Mouse (Mus musculus): ENCODE data around the gene Hs6st2. TPM values are rescaled to one million over a fixed set of nuclear protein-coding genes. Genes with fewer than 3 reads are reported as not detected.

Hs6st2 gene
- polyA plus RNA-seq (2012; rRNA removed) = 0.36 and 0.94 TPM in 2 replicates

- no peak for DNase-seq (ENCODE audit: low spot score)
Observed at GRCm38 (mm10) chrX:51681756-51682155, at the start of gene Hs6st2. Hs6st2 (minus strand) TSS chrX:51681856.

DNA sequence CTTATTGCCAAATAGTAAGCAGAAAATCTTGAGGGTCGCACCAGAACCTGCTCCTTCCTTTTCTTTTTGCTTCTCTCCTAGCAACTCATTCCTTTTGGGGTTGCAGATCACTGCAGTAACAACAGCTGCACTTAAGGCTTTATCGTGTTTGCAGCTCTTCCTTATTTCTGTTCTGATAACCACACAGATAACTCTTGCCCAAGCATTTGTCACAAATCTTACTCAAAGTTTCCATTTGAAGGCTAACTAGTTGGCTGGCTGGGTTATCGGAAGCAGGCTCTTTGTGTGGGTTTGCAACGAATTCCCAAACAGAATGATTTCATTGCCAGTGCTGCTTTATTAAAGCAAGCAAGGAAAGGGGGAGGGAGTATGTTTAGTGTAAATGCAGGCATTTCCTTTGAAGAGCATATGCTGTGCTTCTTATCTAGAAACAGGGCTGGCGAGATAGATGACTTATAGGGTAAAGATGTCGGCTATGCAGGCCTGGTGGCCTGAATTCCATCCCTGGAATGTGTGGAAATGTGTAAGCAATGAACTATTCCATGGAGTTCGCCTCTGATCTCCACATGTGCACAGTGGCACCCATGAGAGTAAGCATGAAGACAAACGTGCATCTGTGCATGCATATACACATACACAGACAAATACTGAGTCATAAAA lies 32.6 kb upstream of the Hs6st2 start:
- no peak for DNase-seq (ENCODE audit: low spot score)

DNA sequence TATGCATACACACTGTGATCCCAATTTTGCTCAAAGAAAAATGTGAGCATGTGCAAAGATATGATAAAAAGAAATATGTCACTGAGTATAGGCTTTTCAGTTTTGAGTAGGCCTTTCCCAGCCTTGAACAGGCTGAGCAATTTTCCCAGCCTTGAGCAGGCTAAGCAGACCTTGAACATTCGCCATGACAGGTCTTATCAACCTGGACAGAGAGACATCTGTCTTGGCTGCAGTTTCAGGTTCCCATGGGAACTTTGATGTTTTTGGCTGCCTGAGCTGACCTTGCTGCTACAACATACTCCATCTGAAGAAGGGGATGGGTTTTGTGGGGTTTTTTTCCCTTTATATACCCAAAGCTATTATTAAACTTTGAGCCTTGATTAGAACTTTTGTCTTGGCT lies 31.3 kb upstream of the Hs6st2 start:
- DNase-seq (ENCODE audit: low spot score) = no peak

DNA sequence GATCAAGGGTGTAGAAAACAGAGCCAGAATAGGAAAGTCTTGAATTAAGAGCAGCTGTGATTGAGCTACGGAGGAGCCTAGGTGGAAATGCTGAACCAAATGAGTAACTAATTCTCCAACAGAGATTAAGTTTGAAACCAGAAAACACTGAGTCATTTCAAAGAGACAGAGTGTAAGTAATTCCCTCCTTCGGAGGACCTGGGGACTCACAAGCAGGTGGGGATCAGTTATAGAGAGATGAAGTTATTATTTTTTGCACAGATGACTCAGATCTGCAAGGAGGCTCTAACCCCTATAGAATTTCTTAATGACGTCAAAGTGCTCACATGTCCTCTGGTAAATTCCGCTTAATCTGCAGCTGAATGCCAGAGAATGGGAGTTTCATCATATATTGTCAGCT lies 21.2 kb upstream of the Hs6st2 start:
- no peak for DNase-seq (ENCODE audit: low spot score)

DNA sequence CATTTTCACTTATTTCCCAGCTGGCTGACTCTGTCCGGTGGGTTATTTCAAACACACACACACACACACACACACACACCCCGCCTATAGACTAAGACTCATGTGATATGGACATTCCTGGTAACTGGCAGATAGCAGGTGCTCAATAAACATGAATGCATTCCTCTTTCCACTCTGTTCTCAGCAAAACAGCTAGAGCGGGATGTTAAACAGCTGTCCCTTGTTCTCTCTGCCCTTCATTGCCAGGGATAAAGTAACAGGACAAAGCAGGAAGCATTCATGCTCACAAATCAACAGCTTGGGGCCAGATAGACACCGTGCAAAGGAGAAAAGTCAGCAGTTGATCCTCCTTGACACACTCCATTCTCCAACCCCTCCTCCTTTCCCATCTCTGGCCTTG lies 17.4 kb upstream of the Hs6st2 start:
- no peak for DNase-seq (ENCODE audit: low spot score)

DNA sequence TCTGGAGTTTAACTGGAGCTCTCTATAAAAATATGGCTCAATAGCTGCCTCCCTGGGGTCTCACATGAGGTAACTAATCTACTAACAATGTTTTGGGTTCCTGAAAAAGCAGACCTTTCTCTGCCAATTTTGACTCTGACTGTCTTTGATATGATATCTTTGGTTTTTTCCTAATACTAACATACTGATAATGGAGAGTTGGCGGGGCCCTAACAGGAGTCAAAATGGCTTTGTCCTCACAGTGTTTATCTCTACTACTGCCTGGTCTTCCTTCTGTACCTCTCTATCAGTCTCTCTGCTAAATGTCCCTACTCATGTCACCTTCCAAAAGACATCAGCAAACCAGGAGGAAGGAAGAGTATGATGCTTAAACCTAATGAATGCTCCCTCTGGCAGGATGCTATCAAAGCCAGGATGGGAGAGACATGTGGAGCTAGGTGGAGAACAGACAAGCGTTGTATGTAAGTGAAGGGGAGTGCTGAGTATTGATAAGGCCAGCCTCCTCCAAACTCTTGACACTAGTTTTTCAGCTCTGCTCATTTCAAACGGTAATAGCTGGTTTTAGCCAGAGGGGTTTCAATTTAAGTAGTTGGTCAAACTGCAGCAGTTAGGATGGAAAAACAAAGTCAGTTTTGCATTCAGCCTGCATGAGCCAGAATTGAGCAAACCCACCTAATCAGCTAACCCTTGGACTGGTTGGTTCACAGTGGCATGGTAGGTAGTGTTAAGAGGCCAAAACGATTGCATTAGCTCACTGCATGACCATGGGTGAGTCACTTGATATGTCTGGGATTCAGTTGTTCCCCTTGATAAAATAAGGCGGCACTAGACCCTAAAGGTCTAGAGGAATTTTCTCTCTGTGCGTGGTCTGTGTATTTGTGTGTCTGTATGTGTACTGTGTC lies 4.6 kb upstream of the Hs6st2 start:
- no peak for DNase-seq (ENCODE audit: low spot score)

DNA sequence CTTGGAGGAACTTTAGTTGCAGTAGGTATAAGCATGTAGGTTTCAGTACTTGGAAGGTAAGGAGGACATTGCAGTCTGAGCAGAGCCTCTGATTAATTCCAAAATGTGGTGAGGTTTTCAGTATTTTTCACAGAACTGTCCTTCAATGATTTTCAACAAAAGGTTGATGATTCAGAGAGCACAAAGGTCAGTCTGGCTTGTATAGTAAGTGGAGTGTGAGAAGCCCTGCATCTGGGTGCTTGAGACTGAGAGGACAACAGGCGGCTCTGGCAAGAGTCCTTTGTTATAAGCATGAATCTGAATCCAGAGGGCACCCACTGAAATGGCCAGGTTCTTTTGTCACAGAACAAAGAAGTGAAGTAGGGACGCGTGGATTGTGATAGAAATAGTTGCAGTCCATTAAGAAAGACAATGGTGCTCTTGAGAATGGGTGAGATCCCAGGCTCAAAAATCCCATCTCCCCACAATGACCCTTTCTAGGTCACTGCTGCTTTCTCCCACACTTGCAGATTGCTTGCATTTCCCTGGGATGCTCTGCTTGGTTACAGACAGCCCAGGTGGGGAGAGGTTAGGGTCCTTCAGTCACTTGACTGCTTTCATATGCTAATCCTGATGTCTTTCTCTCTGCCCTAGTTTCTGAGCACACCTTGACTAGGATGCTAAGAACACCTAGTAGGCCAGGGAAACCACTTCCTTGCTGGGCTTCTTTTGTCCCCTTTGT lies 2.8 kb upstream of the Hs6st2 start:
- no peak for DNase-seq (ENCODE audit: low spot score)

DNA sequence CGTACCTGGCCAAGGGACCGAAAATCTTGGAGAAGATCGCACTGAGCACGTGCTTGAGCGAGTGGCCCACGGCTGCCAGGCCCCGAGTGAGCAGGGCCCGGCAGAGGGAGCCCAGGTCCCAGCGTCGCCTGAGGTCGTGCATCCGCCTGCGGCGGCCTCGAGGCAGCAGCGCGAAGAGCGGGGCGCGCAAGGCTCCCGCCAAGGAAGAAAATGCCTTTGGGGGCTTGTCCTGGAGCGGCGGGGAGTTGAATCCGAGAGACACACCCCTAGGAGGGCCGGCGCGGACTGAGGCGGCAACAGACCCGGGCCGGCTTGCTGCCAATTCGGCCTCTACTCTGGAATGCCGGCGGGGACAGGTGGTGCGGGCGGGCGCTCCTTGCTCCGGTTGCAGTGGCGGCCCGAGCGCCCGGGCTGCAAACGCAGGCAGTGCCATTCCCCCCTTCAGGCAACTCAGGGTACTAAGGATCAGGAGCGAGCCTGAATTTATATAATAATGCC lies 437 bp downstream of the Hs6st2 start:
- DNase-seq (ENCODE audit: low spot score) = no peak

DNA sequence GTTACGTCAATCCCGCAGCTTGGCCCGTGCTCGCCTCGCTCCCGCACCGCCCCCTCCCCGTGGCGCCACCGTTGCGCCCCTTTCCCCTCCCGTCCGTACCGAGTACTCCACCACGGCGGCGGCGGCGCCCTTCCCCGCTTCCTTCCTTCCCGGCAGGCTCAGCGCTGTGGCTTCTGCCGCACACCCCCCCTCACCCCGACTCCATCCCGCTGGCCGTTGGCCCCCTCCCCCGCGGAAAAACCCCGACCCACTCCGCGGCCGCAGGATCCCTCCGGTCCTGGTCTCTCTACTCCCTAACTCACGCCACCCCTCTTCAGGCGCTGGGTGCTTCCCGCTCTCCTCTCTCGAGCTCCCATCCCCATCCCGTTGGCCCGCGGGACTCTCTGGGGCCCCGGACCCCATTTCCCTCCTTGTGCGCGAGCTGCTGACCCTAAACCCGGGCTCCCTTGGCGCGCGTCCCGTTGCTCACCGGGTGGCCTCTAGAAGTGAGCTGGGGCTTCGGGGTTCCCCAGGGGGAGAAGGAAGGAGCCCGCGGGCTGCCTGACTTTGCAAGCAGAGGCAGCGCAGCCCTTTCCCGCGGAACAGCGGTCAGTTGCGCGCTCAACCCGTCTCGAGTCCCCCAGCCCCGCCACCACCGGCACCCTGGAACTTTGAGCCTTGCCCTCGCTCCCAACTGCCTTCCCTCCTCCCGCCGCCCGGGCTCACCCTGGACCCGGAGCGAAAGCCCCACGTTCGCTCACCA lies 1.1 kb downstream of the Hs6st2 start:
- no peak for DNase-seq (ENCODE audit: low spot score)

DNA sequence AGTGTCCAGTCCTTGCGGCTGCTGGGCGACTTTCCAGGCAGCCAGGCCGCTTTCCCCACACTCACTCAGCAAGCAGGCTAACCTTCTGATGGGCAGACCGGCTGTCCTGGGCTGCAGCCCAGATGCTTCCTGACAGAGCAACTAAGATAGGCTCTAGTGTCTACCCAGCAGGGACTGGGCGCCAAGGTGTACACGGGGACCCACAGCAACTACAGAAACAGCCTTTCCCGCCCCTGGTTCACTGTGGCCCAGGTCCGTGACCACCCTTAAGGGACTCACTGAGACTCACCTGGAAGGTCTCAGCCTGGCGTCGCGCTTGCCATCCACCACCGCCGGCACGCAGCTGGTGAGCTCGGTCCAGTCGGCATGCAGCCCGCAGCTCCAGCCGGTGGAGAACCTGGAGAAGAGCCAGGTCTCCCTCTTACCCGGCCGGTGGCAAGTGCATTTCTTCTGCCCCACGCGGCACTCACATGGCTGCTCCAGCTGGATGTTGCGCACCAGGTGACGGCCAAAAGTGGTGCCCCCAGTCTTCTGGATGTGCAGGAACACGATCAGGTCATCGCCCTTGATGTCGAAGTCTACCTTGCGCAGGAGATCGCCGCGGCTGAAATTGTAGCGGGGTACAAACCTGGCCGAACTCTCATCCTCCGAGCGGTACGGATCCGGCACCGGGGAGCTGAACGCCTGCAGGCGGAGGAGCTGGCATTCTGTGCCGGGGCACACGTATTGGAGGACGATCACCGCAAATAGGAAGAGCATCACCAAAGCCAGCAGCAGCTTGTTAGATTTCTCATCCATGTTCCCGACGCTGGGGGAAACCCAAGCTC lies 1.8 kb downstream of the Hs6st2 start:
- DNase-seq (ENCODE audit: low spot score) = no peak

DNA sequence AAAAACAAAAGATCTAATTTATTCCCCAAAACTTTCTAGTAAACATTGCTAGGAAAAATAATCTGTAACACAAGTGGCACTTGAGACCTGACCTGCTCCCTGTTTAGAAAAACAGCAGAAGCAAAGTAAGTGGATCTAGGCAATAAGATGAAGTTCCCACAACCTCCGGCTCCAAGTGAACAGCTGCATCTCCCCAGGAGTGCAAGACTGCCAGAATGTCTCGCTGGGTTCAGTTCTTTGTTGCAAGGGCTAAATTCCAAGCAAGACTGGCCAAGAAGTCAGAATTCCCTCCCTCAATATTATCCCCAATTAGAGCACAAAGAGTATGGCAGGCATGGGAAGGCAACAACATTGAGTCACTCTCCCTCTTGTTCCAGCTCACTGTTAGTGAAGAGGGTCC lies 23.4 kb downstream of the Hs6st2 start:
- no peak for DNase-seq (ENCODE audit: low spot score)

DNA sequence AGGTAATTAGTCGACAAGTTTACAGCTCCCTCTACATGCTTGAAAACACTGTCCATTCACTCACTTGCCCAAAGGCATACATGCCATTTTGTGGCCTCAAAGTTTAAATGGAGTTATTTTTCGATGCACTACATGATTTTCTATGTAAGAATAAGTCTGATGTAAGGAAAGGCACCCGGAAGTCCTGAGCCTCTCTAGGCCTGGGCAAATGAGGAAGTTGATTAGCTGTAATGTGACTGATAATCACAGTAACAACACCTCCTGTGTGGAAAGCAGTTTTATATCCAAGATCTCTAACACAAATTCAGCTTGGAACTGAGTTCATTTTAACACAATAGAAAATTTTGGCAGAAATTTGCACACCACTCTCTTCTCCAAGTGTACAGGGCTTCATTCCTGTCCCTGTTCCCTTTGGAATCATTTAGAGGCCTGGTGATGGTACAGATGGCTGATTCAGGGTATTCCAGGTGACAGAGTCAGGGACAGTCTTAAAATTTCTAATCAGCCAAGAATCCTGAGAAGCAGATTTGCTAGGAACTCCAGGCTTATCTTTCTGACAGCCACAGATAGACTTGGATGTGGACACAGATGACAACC lies 38.9 kb downstream of the Hs6st2 start:
- no peak for DNase-seq (ENCODE audit: low spot score)

DNA sequence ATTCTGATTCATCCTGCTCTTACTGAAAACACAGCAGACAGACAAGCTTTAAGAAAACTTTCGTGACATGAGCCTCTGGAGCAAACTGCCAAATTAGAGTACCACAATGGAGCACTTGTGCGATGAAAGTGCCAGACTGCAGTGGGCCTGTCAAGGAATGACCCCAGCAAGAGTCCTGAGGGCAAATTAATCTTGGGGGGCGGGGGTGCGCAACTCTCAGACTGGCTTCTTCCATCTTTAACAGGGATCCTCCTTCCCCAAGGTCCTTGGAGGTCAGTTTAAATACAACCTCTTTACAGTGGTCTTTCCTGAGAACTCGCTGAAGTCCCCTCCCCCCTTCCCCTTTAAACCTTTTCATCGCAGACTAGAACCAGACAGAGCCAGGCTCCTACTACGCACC lies 45.9 kb downstream of the Hs6st2 start:
- DNase-seq (ENCODE audit: low spot score) = no peak

DNA sequence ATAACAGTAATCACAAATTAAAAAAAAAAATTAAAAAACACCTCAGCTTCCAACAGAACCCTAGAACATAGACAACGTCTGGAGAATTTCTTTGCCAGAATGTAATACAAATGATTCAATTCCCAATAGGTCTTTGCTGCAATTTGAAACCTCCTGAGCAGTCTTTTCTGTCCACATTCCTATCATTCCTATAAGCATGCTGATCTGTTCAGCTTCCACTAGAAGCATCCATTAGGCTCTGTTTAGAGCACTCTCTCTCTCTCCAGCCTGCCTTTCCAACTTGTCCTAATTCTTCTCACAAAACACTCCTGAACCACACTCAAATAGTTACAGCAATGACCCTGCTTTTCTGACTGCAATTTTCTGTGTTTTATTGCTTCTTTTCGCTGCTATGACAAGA lies 50.3 kb downstream of the Hs6st2 start:
- DNase-seq (ENCODE audit: low spot score) = no peak

DNA sequence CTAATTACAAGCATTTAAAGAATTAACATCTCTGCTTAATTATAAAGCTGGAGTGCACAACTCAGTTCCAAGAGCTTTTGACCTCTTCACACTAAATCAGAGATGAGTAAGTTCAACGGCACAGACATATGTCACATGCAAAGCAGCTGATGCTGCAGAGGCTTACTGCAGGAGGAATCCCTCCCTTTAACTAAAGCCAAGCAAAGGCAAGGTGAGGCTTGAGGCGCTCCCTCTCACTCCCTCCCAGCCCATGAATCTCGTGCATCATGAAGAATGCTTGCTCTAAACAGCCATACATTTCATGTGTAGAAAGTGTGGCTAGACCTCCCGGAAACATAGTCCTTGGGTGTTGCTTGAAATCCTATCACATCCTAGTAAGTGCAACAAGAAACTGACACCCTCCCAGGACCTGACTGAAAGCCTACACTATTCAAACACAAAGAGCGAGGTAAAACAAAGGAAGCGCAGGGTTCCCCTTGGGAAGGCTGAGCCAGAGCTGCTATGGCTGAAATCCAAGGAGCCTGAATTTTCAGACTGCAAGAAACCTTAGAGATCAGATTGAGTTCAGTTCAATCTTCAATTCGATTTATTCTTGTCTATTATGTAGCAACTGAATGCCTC lies 67.2 kb downstream of the Hs6st2 start:
- no peak for DNase-seq (ENCODE audit: low spot score)

GRCm38 (mm10) chrX:51610743-51611142 lies 70.9 kb downstream of the Hs6st2 start:
- DNase-seq (ENCODE audit: low spot score) = no peak

DNA sequence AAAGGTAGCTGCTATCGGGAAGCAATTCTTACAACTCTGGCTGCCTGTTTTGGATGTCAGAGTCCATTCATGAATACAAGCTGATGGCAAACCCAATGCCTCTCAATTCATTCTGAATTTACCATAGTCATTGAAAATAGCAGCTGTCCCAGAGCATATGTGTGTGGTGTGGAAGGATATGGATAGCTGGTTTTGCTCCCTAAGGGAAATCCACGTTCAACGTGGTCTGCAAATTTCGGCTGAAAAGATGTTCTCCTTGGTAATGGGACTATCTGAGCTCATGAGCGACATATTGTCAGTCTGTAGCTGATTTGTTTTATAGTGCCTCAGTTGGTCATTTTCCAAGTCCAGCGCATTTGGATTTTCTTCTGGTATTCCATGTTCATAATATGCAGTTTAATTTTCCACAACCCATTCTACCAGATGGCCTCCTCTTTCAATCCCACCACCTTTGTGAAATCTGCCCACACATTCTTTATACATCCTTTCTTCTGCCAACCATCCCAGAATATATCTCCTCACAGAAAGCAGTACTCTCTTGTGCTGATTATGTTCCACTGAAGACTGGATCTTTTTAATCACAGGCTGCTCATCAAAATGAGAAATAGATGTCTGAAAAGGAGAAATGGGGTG lies 75.3 kb downstream of the Hs6st2 start:
- DNase-seq (ENCODE audit: low spot score) = no peak

- DNase-seq (ENCODE audit: low spot score) = no peak
Observed at GRCm38 (mm10) chrX:51592751-51593150, 88.9 kb downstream of the Hs6st2 start.

GRCm38 (mm10) chrX:51590448-51591010 lies 91.1 kb downstream of the Hs6st2 start:
- DNase-seq (ENCODE audit: low spot score) = no peak

Data from urinary bladder, adult 2 months (tissue).